Mouse (Mus musculus) lung, adult 2 months (tissue): ENCODE data around the gene 4930523C07Rik.

Experiments used
- CTCF ChIP-seq: fragments of 200-500 bp; IDR thresholded peaks from 2 replicates; pipeline ENCODE4 v1.5.1; 2011; ENCODE audit warnings: mild to moderate bottlenecking, low read length, control low read depth; ENCODE audit not compliant: insufficient read depth
- POLR2A ChIP-seq: fragments of 200-500 bp; IDR thresholded peaks from 2 replicates; pipeline ENCODE4 v1.6.1; 2011; ENCODE audit warnings: low read depth, mild to moderate bottlenecking, control low read depth, low read length, borderline replicate concordance; ENCODE audit errors: extremely low read depth

GRCm38 (mm10) chr1:160080800-160081436, 36.7 kb downstream of the 4930523C07Rik start:
- TF ChIP-seq POLR2A, result no peak
- peak; percentile 86 for TF ChIP-seq CTCF
